Mouse (Mus musculus) kidney, adult 18-20 months (tissue): Measurements from ENCODE around the gene Kcnh1.
A peak's percentile ranks its signal among the peaks of the same experiment; 100 is the strongest.

Experiments used
- DNase-seq: peaks from one replicate; pipeline ENCODE4 v3.0.0; 2021

The Kcnh1 gene

GRCm38 (mm10) chr1:192537169-192537568, 346.6 kb downstream of the Kcnh1 start:
- no peak for DNase-seq

GRCm38 (mm10) chr1:192542093-192542492, 351.5 kb downstream of the Kcnh1 start:
- no peak for DNase-seq

DNA sequence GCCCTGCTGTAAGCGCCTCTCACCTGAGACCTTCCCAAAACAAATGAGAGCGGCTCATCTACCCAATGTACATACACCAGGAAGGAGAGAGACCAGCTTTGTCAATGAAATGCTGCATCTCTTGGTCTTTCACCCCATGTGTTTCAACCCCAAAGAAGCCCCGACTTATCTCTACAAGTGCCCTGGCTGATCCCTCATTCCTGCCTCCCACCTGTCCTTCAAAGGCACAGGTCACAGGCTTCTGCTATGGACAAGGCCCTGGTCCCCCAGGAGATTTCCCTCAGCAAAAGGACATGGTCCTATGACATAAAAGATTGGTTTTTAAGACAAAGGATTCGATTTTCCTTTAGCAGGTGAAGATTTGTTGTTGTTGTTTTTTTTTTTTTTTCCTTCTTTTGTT, 353.1 kb downstream of the Kcnh1 start:
- no peak for DNase-seq

DNA sequence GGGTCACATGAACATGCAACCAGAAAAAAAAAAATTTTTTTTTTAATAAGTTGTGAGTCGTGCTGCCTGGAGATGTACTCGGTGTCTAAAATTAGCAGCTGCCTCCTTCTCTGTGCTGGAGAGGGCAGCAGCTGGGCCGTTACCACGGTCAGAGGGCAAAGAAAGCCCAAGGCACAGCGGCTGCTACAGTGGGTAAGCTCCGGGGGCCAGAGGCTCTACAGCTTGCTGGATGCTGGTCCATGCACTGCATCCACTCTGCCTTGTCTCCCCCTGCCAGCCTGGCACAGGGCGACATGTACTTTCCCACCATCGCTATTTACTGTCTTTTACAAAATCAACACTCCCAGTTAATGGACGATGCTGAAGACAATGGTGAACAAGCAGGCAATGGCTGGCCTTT, 353.5 kb downstream of the Kcnh1 start:
- DNase-seq = no peak

DNA sequence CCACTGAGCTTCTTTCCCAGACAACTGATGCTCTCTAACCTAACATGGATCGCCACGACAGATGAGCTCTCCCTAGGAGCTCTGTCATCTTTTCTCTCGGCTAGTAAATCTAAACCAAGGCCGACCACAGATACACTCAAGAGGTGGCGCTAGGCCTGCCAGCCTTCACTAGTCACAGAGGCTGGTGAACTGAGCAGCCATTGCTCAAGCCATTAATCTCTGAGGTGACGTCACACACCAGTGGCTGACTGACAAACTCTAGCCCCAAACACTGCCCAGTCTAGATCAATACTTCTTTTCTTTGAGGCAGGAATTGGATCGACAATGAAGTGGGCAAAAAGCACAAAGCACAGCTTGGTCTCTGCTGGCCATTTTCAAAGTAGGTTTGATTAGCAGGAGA, 354.3 kb downstream of the Kcnh1 start:
- no peak for DNase-seq

DNA sequence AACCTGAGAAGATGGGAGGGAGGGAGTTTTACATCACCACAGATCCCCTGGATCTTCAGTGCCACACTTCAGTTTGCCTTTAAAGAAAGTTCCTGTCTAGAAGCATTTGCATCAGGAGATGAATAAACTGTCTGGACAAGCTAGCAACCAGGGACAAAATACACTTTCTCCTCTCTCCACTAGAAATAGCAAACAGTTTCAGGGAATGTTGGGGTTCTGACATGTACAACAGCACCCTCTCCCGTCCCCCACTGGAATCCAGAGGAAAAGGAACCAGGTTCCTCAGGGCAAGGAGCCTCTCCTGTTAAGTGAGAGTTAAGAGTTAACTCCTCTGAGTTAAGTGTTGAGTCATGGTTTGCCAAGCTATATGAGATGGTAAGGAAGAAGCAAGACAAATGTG, 356.3 kb downstream of the Kcnh1 start:
- no peak for DNase-seq

DNA sequence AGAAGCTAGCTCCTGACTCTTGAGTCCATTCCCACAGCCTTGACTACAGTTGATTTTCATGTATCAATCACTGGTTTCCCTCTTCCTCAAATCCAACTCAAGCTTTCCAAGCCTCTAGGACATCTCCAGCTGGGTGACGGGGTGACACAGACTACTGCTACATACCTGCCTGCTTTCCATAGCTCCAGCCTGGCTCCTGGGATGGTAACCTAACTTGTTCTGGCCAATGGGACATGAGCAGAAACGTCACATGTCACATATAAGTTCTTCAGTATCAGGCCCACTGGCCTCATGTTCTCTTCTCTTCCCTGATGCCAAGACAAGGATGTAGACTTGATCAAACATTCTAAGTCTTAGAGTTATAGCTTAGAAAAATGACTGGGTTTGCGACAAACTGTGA, 360.0 kb downstream of the Kcnh1 start:
- no peak for DNase-seq

DNA sequence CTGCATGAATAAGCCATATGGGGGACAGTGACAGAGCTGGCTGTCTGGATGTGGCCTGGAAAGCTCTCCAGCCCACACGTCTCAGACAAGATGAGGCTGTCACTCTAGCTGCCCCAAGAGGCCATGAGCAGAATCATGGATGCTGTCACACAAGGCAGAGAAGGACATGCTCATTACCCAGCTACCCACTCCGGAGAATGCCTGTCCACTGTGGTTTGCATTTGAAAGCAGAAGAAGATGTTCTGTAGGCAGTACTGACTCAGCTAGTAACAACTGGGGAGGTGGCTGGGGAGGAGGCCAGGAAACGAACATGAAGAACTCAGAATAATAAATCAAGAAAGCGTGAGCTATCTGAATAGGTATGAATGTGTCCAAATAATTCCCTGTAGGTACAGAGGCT, 364.9 kb downstream of the Kcnh1 start:
- no peak for DNase-seq

GRCm38 (mm10) chr1:192557978-192558594, 367.5 kb downstream of the Kcnh1 start:
- no peak for DNase-seq

DNA sequence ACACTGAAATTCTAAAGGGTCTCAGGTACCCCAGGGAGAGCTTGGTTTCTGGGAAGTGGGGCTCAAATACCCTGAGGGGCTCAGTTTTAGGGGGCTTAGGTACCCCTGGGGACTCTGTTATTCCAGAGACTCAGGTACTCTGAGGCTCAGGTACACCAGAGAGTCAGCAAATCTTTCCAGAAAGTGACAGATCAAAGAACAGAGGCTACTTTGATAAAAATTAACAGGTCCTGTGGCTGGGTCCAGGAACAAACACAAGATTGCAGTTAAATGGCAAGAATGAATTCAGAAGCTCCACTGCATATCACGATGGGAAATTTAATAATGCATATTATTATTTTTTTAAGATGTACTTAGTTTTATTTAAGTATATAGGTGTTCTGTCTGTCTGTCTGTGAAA, 368.8 kb downstream of the Kcnh1 start:
- DNase-seq = peak; percentile 18
